Mouse (Mus musculus) embryonic fibroblast, embryonic 13.5 days (primary cell): ENCODE results near the gene E2f4.

Experiments
- CTCF ChIP-seq: IDR thresholded peaks from 2 replicates; pipeline ENCODE4 v1.5.1; 2011; ENCODE audit warnings: mild to moderate bottlenecking, control low read depth, low read length, moderate library complexity, borderline replicate concordance; ENCODE audit not compliant: insufficient read depth
- POLR2A ChIP-seq: IDR thresholded peaks from 2 replicates; pipeline ENCODE4 v1.6.1; 2011; ENCODE audit warnings: low read depth, mild to moderate bottlenecking, control low read depth, low read length, moderate library complexity

DNA sequence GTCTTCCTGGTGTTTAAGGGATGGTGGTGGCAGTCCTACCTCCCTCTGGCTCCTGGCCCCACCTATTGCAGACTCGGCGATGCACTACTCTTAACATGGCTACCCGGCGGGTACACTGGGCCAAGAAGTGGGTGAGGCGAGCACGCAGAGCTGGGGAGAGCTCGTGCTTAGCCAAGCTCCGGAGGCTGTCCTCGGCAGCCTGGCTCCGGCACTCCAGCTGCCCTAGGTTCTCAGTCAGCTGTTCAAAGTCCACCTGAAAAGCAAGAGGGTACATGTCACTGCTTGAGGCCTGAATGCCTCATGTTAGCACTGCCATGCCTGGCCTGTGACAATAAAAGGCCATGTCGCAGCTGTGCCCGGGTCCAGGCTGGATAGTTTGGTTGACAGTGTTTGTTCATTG lies 32.9 kb downstream of the E2f4 start:
- no peak for TF ChIP-seq CTCF
- no peak for TF ChIP-seq POLR2A
